Mouse (Mus musculus) cerebellum, adult 8-10 months (tissue): ENCODE data around the gene Eif4g3.

Experiments used
- DNase-seq: peaks from one replicate; pipeline ENCODE4 v3.0.0; 2022

Eif4g3 gene

DNA sequence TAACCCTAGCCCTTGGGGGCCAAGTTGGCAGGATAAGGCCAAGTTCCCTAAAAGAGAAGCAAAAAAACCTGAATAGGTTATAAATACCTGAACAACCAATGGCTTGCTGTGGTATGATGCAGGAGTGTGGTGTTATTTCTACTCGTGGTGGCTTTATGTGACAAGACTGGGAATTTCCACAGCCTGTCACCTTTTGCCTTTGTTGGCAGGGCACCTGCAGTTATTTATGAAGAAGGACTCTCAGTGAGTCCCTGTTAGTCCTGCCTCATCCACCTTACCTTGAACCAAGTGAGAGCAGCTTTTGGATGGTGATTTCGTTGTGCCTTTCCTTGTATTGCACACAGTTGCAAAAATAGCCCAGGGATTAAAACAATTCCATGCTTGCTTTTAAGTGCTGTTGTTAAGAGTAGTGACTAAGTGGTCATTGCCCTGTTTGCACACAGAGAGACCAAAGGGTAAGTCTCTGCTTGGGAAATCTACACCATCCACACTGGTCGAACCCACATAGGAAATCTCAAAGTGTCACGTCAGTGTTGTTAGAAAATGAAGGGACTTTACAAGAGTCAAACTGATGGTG, 72.9 kb downstream of the Eif4g3 start:
- peak; percentile 52 for DNase-seq

DNA sequence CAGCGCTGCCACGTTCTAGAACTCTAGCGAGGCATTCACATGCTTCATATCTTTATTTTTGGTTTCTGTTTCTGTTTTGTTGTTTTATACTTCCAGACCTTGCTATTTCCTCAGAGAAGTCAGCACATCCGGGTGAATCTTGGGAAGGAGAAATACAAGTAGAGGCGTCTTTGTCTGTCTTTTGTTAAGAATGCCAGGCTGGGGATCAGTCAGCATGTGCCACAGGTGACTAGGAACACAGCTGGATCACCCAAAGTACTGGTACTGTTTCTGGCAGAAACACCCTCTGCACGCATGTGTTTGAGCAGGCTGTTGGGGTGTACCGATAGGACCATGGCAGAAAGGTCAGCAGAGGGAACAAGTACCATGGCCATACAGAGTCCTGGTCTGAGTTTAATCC, 73.6 kb downstream of the Eif4g3 start:
- DNase-seq, result no peak

DNA sequence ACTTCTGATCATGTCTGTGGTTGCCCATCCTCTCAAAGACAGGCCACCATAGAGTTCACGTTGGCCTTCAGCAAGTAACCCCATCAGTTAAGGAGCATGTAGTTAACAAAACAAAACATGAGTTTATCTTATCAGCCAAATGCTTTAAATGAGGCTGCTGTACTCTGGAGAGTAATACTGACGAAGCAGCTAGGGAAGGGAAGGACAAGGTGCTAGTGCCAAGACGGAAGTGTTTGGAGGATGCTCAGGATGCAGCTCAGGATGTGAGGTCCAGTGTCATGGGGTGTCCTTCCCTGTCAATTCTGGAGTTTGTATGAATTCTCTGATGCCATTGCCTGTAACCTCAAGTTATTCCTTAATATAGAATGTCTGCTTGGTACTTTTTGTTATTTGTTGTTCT, 75.0 kb downstream of the Eif4g3 start:
- no peak for DNase-seq

DNA sequence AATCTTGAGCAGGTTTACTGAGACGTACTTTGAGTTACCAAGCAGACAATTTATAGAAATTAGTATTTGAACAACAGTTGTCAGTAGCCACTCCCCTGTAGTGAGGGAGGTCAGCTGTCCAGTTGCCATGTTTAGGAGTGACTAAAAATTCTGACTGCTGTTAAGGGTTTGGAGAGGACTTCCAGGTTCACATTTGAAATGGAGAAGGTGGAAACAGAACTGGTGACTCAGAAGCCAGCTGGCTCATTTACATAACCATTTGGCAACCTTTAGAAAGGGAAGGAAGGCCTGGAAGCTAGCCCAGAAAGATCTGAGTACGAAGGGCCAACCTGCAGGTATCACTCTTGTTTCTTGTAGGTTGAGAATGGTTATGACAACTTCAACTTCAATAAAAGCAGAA, 75.8 kb downstream of the Eif4g3 start:
- DNase-seq, result peak; percentile 91

DNA sequence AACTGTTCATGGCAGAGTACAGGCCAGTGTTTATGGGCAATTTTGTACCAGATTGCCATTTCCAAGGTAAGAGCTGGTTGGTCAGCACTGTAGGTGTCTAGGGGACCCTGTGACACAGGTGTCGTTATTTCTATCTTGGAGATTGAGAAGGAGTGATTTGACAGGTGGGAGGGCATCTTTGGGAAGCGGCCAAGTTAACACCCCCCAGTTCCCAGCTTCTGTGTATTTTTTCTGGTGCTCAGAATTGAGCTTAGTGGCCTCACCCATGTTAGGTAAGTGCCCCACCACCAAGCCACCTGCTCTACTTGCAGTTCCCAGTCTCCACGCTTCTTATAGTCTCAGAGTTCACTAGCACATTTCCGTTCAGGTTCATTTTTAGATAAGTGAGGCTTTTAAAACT, 76.5 kb downstream of the Eif4g3 start:
- DNase-seq, result no peak

DNA sequence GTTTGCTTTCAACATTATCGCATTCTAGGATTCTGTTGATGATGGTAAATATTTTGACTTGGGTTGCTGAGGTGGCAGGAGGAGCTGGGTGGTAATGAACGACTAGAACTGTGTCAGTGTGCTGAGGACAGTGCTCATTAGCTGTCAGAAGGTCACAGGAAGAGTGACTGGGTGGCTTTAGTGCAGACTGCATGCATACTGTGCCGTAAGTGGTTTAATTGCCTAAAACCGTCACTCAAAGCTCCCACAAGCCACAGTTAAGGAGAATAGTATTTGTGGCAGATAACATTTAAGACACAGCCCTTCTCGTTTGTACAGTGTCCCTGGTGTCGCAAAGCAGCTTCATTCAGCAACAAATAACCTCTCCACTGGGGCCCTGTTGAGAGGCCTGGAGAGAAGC, 78.7 kb downstream of the Eif4g3 start:
- DNase-seq, result no peak

DNA sequence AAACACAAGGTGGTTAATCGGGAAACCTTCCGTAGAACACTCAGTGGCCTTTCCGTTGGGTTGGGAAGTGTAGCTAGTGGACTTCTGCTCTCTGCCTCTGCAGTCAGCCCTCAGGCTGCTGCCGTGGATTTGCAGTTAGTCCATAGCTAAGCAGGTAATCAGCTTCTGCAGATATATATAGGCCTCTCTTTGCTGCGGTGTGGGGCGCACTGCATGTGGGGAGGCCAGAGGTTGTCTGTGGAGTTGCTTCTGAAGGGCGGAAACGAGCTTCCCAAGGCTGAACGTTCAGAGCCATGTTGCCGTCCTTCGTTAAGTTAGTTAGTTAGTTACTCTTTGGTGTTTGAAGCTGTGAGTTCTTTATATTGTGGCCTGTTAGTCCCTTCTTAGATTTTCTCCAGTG, 80.3 kb downstream of the Eif4g3 start:
- DNase-seq, result no peak

DNA sequence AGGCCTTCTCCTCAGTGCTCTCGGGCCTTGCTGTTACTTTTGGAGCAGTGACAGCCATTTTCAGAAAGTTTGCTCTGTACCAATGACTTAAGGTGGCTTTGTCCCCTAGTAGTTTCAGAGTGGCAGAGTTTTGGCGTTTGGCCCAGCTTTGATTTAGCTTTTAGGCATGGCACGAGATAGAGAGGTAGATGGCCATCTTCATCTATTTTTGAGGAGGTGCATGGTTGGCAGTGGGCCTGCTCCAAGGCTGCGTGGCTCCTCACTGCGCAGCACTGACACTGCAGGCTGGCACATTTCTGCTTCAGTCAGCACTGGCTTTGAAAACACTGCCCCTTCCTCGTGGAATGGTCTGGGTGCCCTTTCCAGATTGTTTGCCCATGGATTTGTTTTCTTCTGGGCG, 80.7 kb downstream of the Eif4g3 start:
- no peak for DNase-seq

DNA sequence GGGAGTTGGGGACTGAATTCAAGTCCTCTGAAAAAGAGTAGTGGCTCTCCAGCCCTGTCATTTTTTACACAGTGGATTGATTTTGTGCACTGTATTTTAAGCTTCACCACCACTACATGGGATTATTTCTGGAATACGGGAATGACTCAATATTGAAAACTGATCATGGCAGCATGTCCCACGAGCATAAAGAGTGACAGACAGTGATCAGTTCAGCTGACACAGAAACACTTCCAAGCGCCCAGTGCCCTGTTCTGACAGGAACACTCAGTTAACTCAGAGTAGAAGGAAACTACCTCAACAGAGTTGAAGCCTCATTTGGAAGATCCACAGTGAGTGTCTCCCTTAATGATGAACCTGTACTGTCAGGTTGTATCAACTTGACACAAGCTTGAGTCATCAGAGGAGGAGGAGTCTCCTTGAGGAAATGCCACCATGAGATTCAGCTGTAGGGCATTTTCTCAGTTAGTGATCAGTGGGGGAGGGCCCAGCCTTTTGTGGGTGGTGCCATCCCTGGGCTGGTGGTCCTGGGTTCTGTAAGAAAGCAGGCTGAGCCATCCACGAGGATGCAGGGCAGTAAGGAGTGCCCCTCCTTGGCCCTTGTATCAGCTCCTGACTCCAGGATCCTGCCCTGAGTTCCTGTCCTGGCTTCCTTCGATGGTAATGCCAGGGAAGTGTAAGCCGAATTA, 82.2 kb downstream of the Eif4g3 start:
- no peak for DNase-seq

DNA sequence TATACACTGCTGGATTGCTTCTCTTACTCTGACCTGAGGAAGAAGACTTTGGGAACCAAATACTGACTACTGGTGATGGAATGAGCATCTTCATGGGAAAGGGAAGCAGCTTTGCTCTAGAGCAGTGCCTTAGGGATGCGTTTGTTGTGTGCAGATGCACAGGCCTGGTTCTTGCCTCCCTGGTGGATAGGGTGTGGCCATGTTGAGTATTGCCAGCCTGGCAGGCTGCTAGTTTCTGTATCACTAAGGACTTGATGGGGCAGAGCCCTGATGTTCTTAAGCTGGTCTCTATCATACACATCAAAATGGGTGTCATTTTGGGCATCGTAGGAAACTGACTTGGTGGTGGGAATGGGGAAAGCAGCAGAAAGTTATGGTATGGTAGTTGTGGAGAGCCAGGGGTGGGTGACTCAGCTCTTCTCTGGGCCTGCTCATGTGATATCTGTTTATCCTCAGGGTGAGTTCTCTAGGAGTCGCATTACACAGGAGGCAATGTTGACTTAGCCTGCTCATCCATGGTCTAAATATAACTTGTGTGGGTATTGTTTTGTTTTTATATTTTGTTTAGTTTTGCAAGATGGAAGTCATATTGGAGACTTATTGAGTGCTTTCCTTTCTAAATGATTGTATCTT, 85.0 kb downstream of the Eif4g3 start:
- no peak for DNase-seq

DNA sequence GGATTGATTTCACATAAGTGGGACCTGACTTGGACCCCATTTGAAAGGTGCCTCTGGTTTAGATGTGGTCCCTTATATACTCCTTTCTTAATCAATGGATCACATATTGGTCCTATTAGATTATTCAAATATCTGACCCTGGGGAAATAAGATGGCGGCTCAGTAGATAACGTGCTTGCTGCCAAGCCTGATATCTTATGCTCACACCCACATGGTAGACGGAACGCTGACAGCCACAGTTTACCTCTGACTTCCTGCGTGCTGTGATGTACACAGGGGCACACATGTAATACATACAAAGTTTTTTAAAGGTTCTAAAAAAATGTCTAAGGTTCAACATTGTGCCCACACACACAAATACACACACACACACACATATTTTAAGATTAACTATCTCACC, 86.4 kb downstream of the Eif4g3 start:
- DNase-seq, result no peak

DNA sequence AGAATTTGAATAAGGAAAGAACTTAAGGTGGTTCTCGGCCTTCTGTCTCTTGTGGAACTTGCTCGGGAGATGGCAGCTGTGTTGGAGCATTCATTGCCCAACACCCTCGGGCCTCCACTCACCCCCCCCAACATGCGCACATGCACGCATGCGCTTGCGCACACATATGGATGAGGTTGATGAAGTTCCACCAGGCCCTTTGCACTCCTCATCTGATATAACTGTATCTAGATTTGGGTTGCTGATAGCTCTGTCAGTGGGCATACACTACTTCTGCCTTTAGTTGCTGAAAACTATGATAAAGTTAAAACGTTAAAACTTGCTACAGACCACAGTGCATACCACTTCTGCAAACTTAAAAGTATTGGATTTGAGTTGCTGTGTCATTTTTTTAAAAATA, 89.6 kb downstream of the Eif4g3 start:
- DNase-seq, result no peak

DNA sequence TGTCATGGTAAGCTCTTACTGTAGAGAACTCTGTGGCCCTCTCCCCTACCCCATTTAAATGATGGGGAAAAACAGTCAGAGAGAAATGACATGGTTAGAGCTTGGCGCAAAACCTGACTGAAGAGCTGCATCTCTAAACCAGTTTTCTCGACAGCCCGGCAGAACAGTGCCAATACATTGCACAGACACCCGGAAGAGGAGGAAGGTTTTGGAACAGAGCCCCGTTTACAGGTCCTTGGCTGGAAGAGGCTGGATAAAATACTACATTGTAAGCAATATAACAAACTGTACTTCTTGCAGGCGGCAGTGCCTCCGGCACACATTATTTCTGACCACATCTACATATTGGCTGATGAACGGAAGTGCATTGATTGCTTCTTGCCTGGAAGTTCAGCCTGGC, 91.3 kb downstream of the Eif4g3 start:
- DNase-seq, result no peak

DNA sequence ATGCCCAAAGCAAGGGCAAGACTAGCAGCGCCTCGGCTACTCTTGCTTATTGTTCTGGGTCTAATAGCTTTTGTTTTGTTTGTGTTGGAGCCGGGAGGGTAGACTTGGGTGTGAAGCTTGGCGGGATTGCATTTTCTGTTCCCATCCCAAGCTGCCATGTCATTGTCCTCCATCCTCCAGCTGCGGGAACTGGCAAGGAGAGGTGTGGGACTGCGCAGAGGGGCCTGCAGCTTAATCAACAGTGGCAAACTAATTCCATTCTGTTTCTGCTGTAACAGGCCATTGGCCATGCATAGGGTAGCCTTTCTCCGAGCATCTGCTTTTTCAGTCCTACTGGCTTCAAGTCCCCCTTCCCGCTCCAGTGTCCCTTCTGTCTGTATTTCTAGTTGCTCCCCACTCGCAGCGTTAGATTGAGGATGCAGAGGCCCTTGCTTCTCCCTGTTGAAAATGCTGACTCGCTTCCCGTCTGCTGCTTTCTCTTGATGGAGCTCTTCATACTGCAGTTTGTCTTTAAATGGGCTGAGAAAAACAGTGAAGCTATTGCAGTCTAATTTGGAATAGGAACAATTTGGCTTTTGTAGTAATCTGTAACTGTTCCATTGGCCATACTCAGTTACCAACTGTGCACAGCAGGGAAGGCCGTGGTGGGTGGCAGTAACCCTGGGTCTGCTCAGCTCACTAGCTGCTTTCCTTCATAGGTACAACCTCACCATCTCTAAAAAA, 92.2 kb downstream of the Eif4g3 start:
- no peak for DNase-seq

DNA sequence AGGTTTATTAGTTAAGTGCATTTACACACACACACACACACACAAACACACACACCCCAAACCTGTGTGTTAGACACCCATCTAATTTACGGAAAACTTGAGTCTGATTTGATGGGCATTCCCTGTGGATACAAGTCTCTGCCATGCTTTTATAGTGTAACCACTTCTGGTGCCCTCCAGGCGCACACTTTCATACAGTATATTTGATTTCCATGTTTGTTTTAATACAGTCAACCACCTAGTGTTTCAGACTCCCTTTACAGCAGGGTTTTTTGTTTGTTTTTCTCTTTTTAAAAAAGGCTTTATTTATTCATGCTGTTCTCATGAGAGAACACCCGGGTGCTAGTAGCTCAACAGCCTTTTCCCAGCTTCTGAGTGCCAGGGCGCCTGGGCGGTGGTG, 94.1 kb downstream of the Eif4g3 start:
- DNase-seq, result no peak

DNA sequence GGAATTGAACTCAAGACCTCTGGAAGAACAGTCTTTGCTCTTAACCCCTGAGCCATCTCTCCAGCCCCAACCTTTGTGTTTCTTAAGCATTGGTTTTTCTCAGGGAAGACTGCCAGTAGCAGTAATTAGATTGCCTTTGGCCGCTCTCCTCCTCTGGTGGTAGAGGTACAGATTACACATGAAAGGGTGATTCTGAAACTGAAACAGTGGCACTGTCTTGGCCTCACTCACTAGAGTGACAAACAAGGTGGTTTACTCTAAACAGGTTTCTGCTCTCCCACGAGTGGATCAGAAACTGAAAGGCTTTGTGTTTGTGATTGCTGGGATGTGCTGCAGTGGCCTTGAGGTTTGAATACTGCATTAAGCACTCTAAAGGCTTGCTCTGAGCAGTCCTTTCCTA, 96.7 kb downstream of the Eif4g3 start:
- no peak for DNase-seq

DNA sequence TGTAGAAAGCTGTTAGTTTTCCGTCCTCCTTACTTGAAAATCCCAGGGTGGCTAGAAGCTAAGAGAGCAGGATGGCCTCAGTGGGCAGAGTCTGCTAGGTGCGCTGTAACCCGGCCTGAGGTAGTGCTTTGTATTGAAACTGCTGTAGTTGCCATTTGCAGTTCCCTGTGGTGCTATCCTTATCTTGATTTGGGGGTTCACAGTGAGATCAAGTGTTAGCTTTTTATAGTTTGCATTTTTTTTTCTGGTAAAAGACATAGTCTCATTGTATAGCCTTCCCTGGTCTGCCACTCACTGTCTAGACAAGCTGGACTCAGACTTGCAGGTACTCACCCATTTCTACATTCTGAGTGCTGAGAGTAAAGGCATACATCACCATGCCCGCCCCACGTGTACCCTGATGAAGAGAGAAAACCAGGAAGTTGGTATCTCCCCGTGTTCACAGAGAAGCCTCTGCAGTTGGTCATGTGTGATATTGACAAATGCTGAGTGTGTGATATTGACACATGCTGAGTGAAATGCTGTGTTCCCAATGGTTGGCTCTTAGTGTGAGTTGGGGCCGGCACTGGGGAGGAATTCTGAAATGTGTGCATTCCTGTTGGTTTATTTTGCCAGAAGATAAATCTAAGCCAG, 98.9 kb downstream of the Eif4g3 start:
- DNase-seq, result no peak

DNA sequence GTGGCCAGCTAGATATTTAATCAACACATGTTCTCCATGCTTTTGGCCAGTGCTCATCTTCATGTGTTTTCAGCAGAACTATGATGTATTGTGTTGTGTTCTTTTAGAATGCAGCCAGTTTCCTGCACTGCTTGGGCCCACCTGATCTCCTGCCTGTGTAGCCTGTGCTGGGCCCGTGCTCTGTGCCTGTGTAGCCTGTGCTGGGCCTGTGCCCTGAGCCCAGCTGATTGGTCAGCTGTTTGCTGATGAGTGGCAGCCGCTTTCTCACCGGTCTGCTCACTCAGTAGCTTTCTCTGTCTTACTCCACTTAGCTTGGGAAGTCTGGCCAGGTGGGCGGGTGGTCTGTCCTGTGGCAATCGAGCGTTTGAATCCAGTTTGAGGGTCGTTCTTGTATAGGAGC, 107.6 kb downstream of the Eif4g3 start:
- no peak for DNase-seq

DNA sequence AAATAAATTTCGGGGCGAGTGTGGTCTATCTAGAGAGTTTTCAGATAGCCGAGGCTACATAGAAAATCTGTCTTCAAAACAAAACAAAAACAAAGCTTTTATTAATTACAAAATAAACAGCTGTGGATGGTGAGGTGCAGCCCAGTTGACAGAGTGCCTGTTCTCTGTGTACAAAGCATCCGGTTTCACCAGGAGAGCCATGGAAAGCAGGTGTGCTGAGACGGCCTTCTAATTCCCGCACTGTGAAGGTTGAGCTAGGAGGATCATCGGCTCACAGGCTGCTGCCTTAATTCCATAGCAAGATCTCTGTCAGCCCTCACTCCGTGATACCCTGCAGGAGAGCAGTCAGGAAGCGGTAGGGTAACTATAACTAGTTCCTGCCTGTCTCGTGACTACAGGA, 109.0 kb downstream of the Eif4g3 start:
- no peak for DNase-seq

DNA sequence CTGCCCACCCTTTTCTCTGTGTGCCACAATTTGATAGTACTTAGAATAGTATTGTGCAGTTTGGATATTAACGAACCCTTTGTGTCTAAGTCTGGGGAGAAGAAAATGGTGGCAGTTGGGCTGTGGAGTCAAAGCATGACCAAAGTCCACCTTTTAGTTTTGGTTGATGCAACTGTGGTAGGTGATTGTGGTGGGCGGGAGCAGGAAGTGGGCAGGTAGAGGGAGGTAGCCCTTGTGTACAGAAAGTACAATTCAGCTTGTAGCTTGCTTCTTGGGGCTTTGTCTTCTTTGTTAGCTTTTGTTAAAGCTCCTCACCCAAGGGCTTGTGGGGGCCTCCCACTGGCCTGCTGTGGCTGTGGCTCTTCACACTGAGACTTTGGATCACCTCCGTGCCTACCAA, 109.6 kb downstream of the Eif4g3 start:
- no peak for DNase-seq

DNA sequence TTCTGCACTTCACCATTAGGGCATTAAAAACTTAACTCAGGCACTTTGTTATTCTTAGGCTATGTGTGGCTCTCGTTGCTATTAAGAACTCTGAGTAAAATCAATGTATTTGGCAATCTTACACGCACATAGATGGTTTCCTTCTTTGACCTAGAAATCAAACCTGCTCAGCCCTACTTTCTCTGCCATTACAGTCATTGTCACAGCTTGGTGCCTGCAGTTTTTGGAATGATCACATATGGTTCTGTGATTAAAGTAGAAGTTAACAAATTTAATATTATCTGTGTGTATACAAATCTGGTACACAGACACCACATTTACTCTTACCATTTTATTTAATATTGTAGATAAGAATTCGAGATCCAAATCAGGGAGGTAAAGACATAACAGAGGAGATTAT, 112.1 kb downstream of the Eif4g3 start:
- no peak for DNase-seq

DNA sequence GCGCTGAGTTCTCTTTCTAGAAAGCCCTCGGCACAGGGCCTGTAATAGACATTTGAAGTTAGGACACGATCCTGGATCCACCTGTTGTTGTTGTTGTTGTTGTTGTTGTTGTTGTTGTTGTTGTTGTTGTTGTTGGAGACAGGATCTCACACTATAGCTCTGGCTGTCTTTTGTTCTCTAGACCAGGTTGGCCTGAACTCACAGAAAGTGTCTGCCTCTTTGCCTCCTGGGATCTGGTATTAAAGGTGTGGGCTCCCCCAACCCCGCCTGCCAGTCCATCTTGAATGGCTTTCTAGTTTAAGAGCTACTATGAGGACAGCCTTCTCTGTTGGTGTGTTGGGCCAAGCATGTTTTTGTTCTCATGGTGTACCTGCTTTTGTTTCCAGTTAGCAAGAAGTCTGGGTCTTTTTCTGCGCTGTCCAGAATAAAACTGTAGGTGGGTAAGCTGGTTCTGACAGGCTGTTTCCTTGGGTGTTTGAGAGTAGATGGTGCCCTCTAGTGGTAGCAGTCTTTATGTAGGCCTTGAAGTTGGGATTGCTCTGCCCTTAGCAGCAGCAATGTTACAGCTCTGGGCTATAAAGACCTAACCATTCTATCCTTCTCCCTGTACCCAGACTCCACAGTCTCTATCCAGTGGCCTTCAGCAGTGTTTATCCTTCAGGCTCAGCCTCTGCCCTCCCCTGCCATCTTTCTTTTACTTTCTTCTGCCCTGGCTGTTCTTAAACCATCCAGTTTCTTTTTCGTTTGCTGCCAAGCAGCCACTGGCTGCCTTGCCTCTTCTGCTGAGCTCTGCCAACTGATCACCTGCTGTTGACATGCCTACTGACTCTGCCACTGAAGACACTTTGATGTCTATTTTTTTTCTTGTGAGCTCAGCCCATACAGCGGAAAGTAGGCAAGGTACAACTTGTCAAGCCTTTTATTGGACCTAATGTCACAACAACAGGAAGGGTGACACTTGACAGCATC, 114.9 kb downstream of the Eif4g3 start:
- peak; percentile 84 for DNase-seq
